Mouse (Mus musculus) midbrain, embryonic 10.5 days (tissue): Measurements from ENCODE around the gene Akirin1. TPM values are rescaled to one million over a fixed set of nuclear protein-coding genes. Genes with fewer than 3 reads are reported as not detected.

Experiments
- DNase-seq: peaks from one replicate; pipeline ENCODE4 v3.0.0-alpha.2; 2017; ENCODE audit warnings: low spot score
- H3K27ac ChIP-seq: fragments of 300-500 bp; sonication (generic); replicated peaks from 2 replicates; pipeline ENCODE4 v1.5.1; 2016; ENCODE audit warnings: mild to moderate bottlenecking
- H3K27me3 ChIP-seq: fragments of 300-500 bp; sonication (generic); 2 replicates; pipeline ENCODE4 v1.6.1; 2016; ENCODE audit warnings: low read depth, mild to moderate bottlenecking; ENCODE audit not compliant: poor library complexity, severe bottlenecking
- H3K36me3 ChIP-seq: fragments of 300-500 bp; sonication (generic); 2 replicates; pipeline ENCODE4 v1.6.1; 2016; ENCODE audit warnings: mild to moderate bottlenecking, moderate library complexity
- H3K4me1 ChIP-seq: fragments of 300-500 bp; sonication (generic); 2 replicates; pipeline ENCODE4 v1.6.1; 2016
- H3K4me3 ChIP-seq: fragments of 300-500 bp; sonication (generic); 2 replicates; pipeline ENCODE4 v1.5.1; 2016; ENCODE audit warnings: mild to moderate bottlenecking, moderate library complexity
- H3K9me3 ChIP-seq: fragments of 300-500 bp; sonication (generic); replicated peaks from 2 replicates; pipeline ENCODE4 v1.6.1; 2016; ENCODE audit warnings: mild to moderate bottlenecking
- WGBS: fragments of 180-500 bp; shearing (Covaris S2); methylation state at CpG from one replicate; pipeline ENCODE4 v1.1.7; 2016; 5-methylcytosine and 5-hydroxymethylcytosine counted together
- polyA plus RNA-seq: library from polyadenylated mRNA; unstranded; fragments of >200 nt; fragmentation: Nextera tagmentation; extraction: Ambion mirVana; gene quantifications from 2 replicates; pipeline ENCODE4 v1.2.1, GENCODE M21; 2016

Akirin1 gene
- polyA plus RNA-seq, 1 experiment from 2014 or later = 70.1 TPM

GRCm38 (mm10) chr4:123707340-123707739 lies 42.8 kb downstream of the Akirin1 start:
- H3K4me3 ChIP-seq = no peak overlapping the region
- no peak for DNase-seq
- peaks cover 12% of the 10 kb centered on the region for H3K36me3 ChIP-seq
- H3K9me3 ChIP-seq = no peaks in the 10 kb centered on the region
- 89% methylated on average over 5 of the region's 5 CpGs for WGBS
- H3K27me3 ChIP-seq = no peaks in the 10 kb centered on the region
- no peaks in the 10 kb centered on the region for H3K4me1 ChIP-seq
- H3K27ac ChIP-seq = no peak overlapping the region

GRCm38 (mm10) chr4:123705340-123705739 lies 44.8 kb downstream of the Akirin1 start:
- Histone ChIP-seq H3K9me3 (no peaks in the 10 kb centered on the region), H3K27me3 (no peaks in the 10 kb centered on the region), H3K4me3 (no peak overlapping the region), H3K27ac (no peak overlapping the region), H3K4me1 (no peaks in the 10 kb centered on the region), H3K36me3 (no peaks in the 10 kb centered on the region)
- no peak for DNase-seq
- WGBS = 87% methylated on average over 2 of the region's 2 CpGs

GRCm38 (mm10) chr4:123693384-123693783 lies 56.8 kb downstream of the Akirin1 start:
- no peaks in the 10 kb centered on the region for H3K36me3 ChIP-seq
- WGBS = 89% methylated on average over 12 of the region's 12 CpGs
- no peak overlapping the region for H3K27ac ChIP-seq
- H3K4me1 ChIP-seq = peaks cover 3% of the 10 kb centered on the region; the same call in 1 of the 2 replicates
- H3K9me3 ChIP-seq = no peaks in the 10 kb centered on the region
- DNase-seq = no peak
- no peak overlapping the region for H3K4me3 ChIP-seq
- no peaks in the 10 kb centered on the region for H3K27me3 ChIP-seq

- H3K9me3 ChIP-seq = no peaks in the 10 kb centered on the region
- WGBS = 87% methylated on average over 3 of the region's 3 CpGs
Observed at GRCm38 (mm10) chr4:123692071-123692470, 58.1 kb downstream of the Akirin1 start.

GRCm38 (mm10) chr4:123690311-123690710 lies 59.8 kb downstream of the Akirin1 start:
- Histone ChIP-seq H3K9me3 (no peaks in the 10 kb centered on the region), H3K27ac (no peak overlapping the region), H3K27me3 (peaks cover 13% of the 10 kb centered on the region), H3K4me1 (peaks cover 23% of the 10 kb centered on the region), H3K4me3 (no peak overlapping the region), H3K36me3 (no peaks in the 10 kb centered on the region)
- no peak for DNase-seq
- WGBS = 84% methylated on average over 10 of the region's 10 CpGs

More at GRCm38 (mm10) chr4:123692071-123692470, 58.1 kb downstream of the Akirin1 start:
- no peak for DNase-seq
- peaks cover 7% of the 10 kb centered on the region for H3K4me1 ChIP-seq
- H3K27ac ChIP-seq = no peak overlapping the region
- H3K4me3 ChIP-seq = no peak overlapping the region
- no peaks in the 10 kb centered on the region for H3K36me3 ChIP-seq
- H3K27me3 ChIP-seq = no peaks in the 10 kb centered on the region

- Histone ChIP-seq H3K4me1 (peaks cover 25% of the 10 kb centered on the region), H3K4me3 (peak overlapping the region; percentile 84), H3K9me3 (no peaks in the 10 kb centered on the region), H3K36me3 (peaks cover 15% of the 10 kb centered on the region), H3K27ac (peak overlapping the region; percentile 91), H3K27me3 (peaks cover 18% of the 10 kb centered on the region)
- under 1% methylated on average over 46 of the region's 89 CpGs for WGBS
- peak; percentile 78 for DNase-seq
Observed at GRCm38 (mm10) chr4:123687025-123687781, 62.9 kb downstream of the Akirin1 start.

GRCm38 (mm10) chr4:123686368-123687024 lies 63.6 kb downstream of the Akirin1 start:
- Histone ChIP-seq H3K9me3 (no peaks in the 10 kb centered on the region), H3K4me1 (peaks cover 25% of the 10 kb centered on the region), H3K27me3 (peaks cover 18% of the 10 kb centered on the region), H3K36me3 (peaks cover 21% of the 10 kb centered on the region), H3K4me3 (peak overlapping the region; percentile 84), H3K27ac (peak overlapping the region; percentile 91)
- peak; percentile 42 for DNase-seq
- 2% methylated on average over 56 of the region's 56 CpGs for WGBS

- Histone ChIP-seq H3K4me1 (peaks cover 25% of the 10 kb centered on the region), H3K9me3 (no peaks in the 10 kb centered on the region), H3K27ac (0 out of 2 replicates have a peak overlapping the region, but pooled peaks have one; percentile 91), H3K4me3 (peak overlapping the region; percentile 84), H3K27me3 (peaks cover 18% of the 10 kb centered on the region), H3K36me3 (peaks cover 23% of the 10 kb centered on the region)
- no peak for DNase-seq
- WGBS = 60% methylated on average over 8 of the region's 8 CpGs
Observed at GRCm38 (mm10) chr4:123685506-123686242, 64.5 kb downstream of the Akirin1 start.

GRCm38 (mm10) chr4:123685046-123685445 lies 65.1 kb downstream of the Akirin1 start:
- DNase-seq = no peak
- Histone ChIP-seq H3K27ac (no peak overlapping the region), H3K4me3 (peak overlapping the region; percentile 84; the same call in 1 of the 2 replicates), H3K27me3 (peaks cover 18% of the 10 kb centered on the region), H3K9me3 (no peaks in the 10 kb centered on the region), H3K4me1 (peaks cover 25% of the 10 kb centered on the region), H3K36me3 (peaks cover 23% of the 10 kb centered on the region)
- 81% methylated on average over 7 of the region's 7 CpGs for WGBS

Other genes with a start within 250 kb of the Akirin1 start
- gene Macf1, start 66.0 kb downstream of the Akirin1 start, polyA plus RNA-seq = 39.2 and 46.2 TPM in 2 replicates
- gene Ndufs5, start 32.1 kb downstream of the Akirin1 start, polyA plus RNA-seq = 328 and 330 TPM in 2 replicates
- 0.11 and 0.72 TPM in 2 replicates for gene Rhbdl2, start 37.5 kb upstream of the Akirin1 start, polyA plus RNA-seq
- gene 4933427I04Rik, start 109.3 kb upstream of the Akirin1 start, polyA plus RNA-seq = 0.06 TPM in 1 of 2 replicates, not detected in the other
- gene Mycbp, start 154.5 kb upstream of the Akirin1 start, polyA plus RNA-seq = 59.4 and 64.5 TPM in 2 replicates
- 39.1 and 41.0 TPM in 2 replicates for gene Rragc, start 167.1 kb upstream of the Akirin1 start, polyA plus RNA-seq
- not detected in 2 replicates for gene 4930535I16Rik, start 167.7 kb upstream of the Akirin1 start, polyA plus RNA-seq